Mouse (Mus musculus) cerebellum, adult 2 months (tissue): ENCODE measurements around the gene Cds2.

ENCODE experiments used
- CTCF ChIP-seq: fragments of 200-500 bp; IDR thresholded peaks from 2 replicates; pipeline ENCODE4 v1.5.1; 2011; ENCODE audit warnings: low read depth, mild to moderate bottlenecking, control low read depth, low read length, moderate library complexity, borderline replicate concordance; ENCODE audit not compliant: insufficient read depth
- POLR2A ChIP-seq: fragments of 200-500 bp; IDR thresholded peaks from 2 replicates; pipeline ENCODE4 v1.6.1; 2011; ENCODE audit warnings: low read length, control low read depth, borderline replicate concordance; ENCODE audit not compliant: insufficient read depth

- TF ChIP-seq CTCF: no peak
- TF ChIP-seq POLR2A: no peak
Observed at GRCm38 (mm10) chr2:132224359-132224758, 38.6 kb upstream of the Cds2 start.
